Mouse (Mus musculus): Measurements from ENCODE around the gene Gm11114.

- no peak for TF ChIP-seq EP300 (IDR thresholded peaks at IDR 0.05; ENCODE audit: insufficient read depth, low read depth, low read length)
- TF ChIP-seq POLR2A (IDR thresholded peaks at IDR 0.05; ENCODE audit: insufficient read depth, low read depth, low read length), result no peak
These were observed 12.8 kb downstream of the Gm11114 start for GRCm38 (mm10) chr9:85325201-85325868.

All from heart, adult 2 months (tissue).